Mouse (Mus musculus) left cerebral cortex, adult 6 months (tissue): ENCODE measurements around the gene Gm3486. TPM values are rescaled to one million over a fixed set of nuclear protein-coding genes. Genes with fewer than 3 reads are reported as not detected.

Source experiments
- long read RNA-seq, 2 experiments: library from polyadenylated mRNA; unstranded; transcript quantifications; one replicate each; pipeline ENCODE4 v2.0.0; 2019 to 2020
- polyA plus RNA-seq: library from polyadenylated mRNA; unstranded; fragments of <200 nt; fragmentation: Nextera tagmentation; gene quantifications from 2 replicates; pipeline ENCODE4 v1.2.3, GENCODE M21; 2021

Gene Gm3486
- polyA plus RNA-seq: not detected in 2 replicates
- long read RNA-seq, experiment 1: 0 reads
- long read RNA-seq, experiment 2: 0 reads

DNA sequence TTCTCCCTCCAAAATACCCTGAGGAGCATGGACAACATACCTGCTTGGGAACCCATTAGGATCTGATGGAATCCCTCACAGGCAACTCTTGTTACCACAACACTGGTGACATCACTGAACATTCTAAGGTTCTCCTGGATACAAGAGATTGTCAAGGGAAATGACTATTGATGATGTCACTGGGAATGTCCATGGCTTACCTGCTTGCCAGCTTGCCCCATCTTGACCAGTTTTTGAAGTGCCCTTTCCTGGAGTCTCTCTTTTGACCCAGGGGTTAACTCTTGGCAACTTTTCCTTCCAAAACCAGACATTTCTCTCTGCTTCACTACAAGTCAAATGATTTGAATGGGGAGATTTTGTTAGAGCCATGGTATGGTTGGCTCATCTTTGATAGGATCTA lies at the start of gene Gm3486:
Gene Gm3486 (minus strand): TSS at position 101 of the 400 bp plus-strand sequence.

DNA sequence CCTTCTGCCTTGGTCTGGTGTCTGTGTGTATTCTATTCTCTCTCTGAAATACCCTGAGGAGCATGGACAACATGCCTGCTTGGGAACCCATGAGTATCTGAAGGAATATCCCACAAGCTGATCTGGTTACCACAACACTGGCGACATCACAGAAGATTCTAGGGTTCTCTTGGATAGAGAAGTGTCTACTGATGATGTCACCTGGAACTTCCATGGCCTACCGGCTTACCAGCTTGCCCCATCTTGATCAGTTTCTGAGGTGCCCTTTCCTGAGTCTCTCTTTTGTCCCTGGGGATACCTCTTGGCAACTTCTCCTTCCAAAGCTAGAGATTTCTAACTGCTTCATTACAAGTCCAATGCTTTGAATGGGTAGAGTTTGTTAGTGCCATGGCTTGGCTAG lies 35.9 kb downstream of the Gm3486 start, which contains the start of gene Gm7954:
Gene Gm7954 (minus strand): TSS at position 101 of the 400 bp plus-strand sequence.

Other genes with a start within 250 kb of the Gm3486 start
- gene Gm2832, start 210.7 kb downstream of the Gm3486 start, polyA plus RNA-seq: not detected in 2 replicates
- gene Gm5798, start 140.9 kb downstream of the Gm3486 start, polyA plus RNA-seq: not detected in 2 replicates
- gene Gm7945, start 103.1 kb downstream of the Gm3486 start, polyA plus RNA-seq: not detected in 2 replicates
- not detected in 2 replicates for gene Gm6482, start 81.2 kb downstream of the Gm3486 start, polyA plus RNA-seq
- gene Gm7954, start 36.0 kb downstream of the Gm3486 start, polyA plus RNA-seq: not detected in 2 replicates
- not detected in 2 replicates for gene Gm7970, start 66.1 kb upstream of the Gm3486 start, polyA plus RNA-seq
- gene 1700049E17Rik2, start 83.7 kb upstream of the Gm3486 start, polyA plus RNA-seq: not detected in 2 replicates
- not detected in 2 replicates for gene Gm3072, start 135.1 kb upstream of the Gm3486 start, polyA plus RNA-seq
- not detected in 2 replicates for gene Gm3676, start 157.0 kb upstream of the Gm3486 start, polyA plus RNA-seq
- gene Gm8068, start 212.4 kb upstream of the Gm3486 start, polyA plus RNA-seq: not detected in 2 replicates